Mouse (Mus musculus): ENCODE data around the gene Ano1.

The Ano1 gene

GRCm38 (mm10) chr7:144751833-144752232 lies at the start of gene Ano1:
Ano1 (minus strand) TSS chr7:144751974.
- DNase-seq (ENCODE audit: low read depth, low spot score), result no peak

- DNase-seq (ENCODE audit: low read depth, low spot score), result peak; percentile 62
These were observed 46.7 kb upstream of the Ano1 start for GRCm38 (mm10) chr7:144798471-144798870.

- DNase-seq (ENCODE audit: low read depth, low spot score), result no peak
These were observed 45.4 kb upstream of the Ano1 start for GRCm38 (mm10) chr7:144796986-144797735.

GRCm38 (mm10) chr7:144795976-144796474 lies 44.3 kb upstream of the Ano1 start:
- DNase-seq (ENCODE audit: low read depth, low spot score), result no peak

GRCm38 (mm10) chr7:144793296-144793695 lies 41.5 kb upstream of the Ano1 start:
- no peak for DNase-seq (ENCODE audit: low read depth, low spot score)

- DNase-seq (ENCODE audit: low read depth, low spot score), result peak; percentile 52
These were observed 39.7 kb upstream of the Ano1 start for GRCm38 (mm10) chr7:144791426-144791825.

- peak; percentile 69 for DNase-seq (ENCODE audit: low read depth, low spot score)
These were observed 38.1 kb upstream of the Ano1 start for GRCm38 (mm10) chr7:144789601-144790556.

GRCm38 (mm10) chr7:144788631-144789030 lies 36.9 kb upstream of the Ano1 start:
- no peak for DNase-seq (ENCODE audit: low read depth, low spot score)

- DNase-seq (ENCODE audit: low read depth, low spot score), result no peak
These were observed 35.7 kb upstream of the Ano1 start for GRCm38 (mm10) chr7:144787501-144787900.

- DNase-seq (ENCODE audit: low read depth, low spot score), result no peak
These were observed 34.8 kb upstream of the Ano1 start for GRCm38 (mm10) chr7:144786571-144786970.

- no peak for DNase-seq (ENCODE audit: low read depth, low spot score)
These were observed 32.4 kb upstream of the Ano1 start for GRCm38 (mm10) chr7:144784176-144784575.

- no peak for DNase-seq (ENCODE audit: low read depth, low spot score)
These were observed 30.6 kb upstream of the Ano1 start for GRCm38 (mm10) chr7:144782402-144782801.

- DNase-seq (ENCODE audit: low read depth, low spot score), result peak; percentile 53
These were observed 29.6 kb upstream of the Ano1 start for GRCm38 (mm10) chr7:144781337-144781736.

GRCm38 (mm10) chr7:144780190-144780589 lies 28.4 kb upstream of the Ano1 start:
- no peak for DNase-seq (ENCODE audit: low read depth, low spot score)

GRCm38 (mm10) chr7:144779691-144780090 lies 27.9 kb upstream of the Ano1 start:
- no peak for DNase-seq (ENCODE audit: low read depth, low spot score)

GRCm38 (mm10) chr7:144777805-144778204 lies 26.0 kb upstream of the Ano1 start:
- no peak for DNase-seq (ENCODE audit: low read depth, low spot score)

GRCm38 (mm10) chr7:144775804-144776447 lies 24.2 kb upstream of the Ano1 start:
- peak; percentile 81 for DNase-seq (ENCODE audit: low read depth, low spot score)

- no peak for DNase-seq (ENCODE audit: low read depth, low spot score)
These were observed 23.4 kb upstream of the Ano1 start for GRCm38 (mm10) chr7:144775214-144775613.

- DNase-seq (ENCODE audit: low read depth, low spot score), result no peak
These were observed 22.5 kb upstream of the Ano1 start for GRCm38 (mm10) chr7:144774283-144774682.

GRCm38 (mm10) chr7:144770116-144770515 lies 18.3 kb upstream of the Ano1 start:
- DNase-seq (ENCODE audit: low read depth, low spot score), result no peak

GRCm38 (mm10) chr7:144769434-144770080 lies 17.8 kb upstream of the Ano1 start:
- no peak for DNase-seq (ENCODE audit: low read depth, low spot score)

Data from ES-CJ7 (cell line).